Mouse (Mus musculus): Measurements from ENCODE around the gene Slc48a1. TPM values are rescaled to one million over a fixed set of nuclear protein-coding genes. Genes with fewer than 3 reads are reported as not detected.

Gene Slc48a1
- total RNA-seq, 2 experiments from 2014 or later = 33.1 to 42.3 TPM

- ATAC-seq (ENCODE audit: poor library complexity, severe bottlenecking) = peak; percentile 36
These were observed 26.6 kb upstream of the Slc48a1 start for GRCm38 (mm10) chr15:97751676-97752075.

GRCm38 (mm10) chr15:97752491-97752890 is 25.8 kb upstream of the Slc48a1 start:
- no peak for ATAC-seq (ENCODE audit: poor library complexity, severe bottlenecking)

GRCm38 (mm10) chr15:97754476-97754875 is 23.8 kb upstream of the Slc48a1 start:
- no peak for ATAC-seq (ENCODE audit: poor library complexity, severe bottlenecking)

GRCm38 (mm10) chr15:97755361-97755760 is 23.0 kb upstream of the Slc48a1 start:
- no peak for ATAC-seq (ENCODE audit: poor library complexity, severe bottlenecking)

- no peak for ATAC-seq (ENCODE audit: poor library complexity, severe bottlenecking)
These were observed 18.3 kb upstream of the Slc48a1 start for GRCm38 (mm10) chr15:97760006-97760405.

- no peak for ATAC-seq (ENCODE audit: poor library complexity, severe bottlenecking)
These were observed 17.4 kb upstream of the Slc48a1 start for GRCm38 (mm10) chr15:97760952-97761351.

GRCm38 (mm10) chr15:97761438-97761837 is 16.9 kb upstream of the Slc48a1 start:
- ATAC-seq (ENCODE audit: poor library complexity, severe bottlenecking) = no peak

- ATAC-seq (ENCODE audit: poor library complexity, severe bottlenecking) = no peak
These were observed 15.6 kb upstream of the Slc48a1 start for GRCm38 (mm10) chr15:97762733-97763132.

- no peak for ATAC-seq (ENCODE audit: poor library complexity, severe bottlenecking)
These were observed 14.9 kb upstream of the Slc48a1 start for GRCm38 (mm10) chr15:97763256-97764049.

- ATAC-seq (ENCODE audit: poor library complexity, severe bottlenecking) = no peak
These were observed 13.8 kb upstream of the Slc48a1 start for GRCm38 (mm10) chr15:97764532-97764931.

- no peak for ATAC-seq (ENCODE audit: poor library complexity, severe bottlenecking)
These were observed 13.1 kb upstream of the Slc48a1 start for GRCm38 (mm10) chr15:97765090-97765794.

GRCm38 (mm10) chr15:97766194-97766593 is 12.1 kb upstream of the Slc48a1 start:
- no peak for ATAC-seq (ENCODE audit: poor library complexity, severe bottlenecking)

- ATAC-seq (ENCODE audit: poor library complexity, severe bottlenecking) = no peak
These were observed 11.6 kb upstream of the Slc48a1 start for GRCm38 (mm10) chr15:97766594-97767279.

- peak; percentile 94 for ATAC-seq (ENCODE audit: poor library complexity, severe bottlenecking)
These were observed 10.8 kb upstream of the Slc48a1 start, which contains the start of gene Rapgef3 for GRCm38 (mm10) chr15:97767280-97768186. Rapgef3 (minus strand) TSS chr15:97767972.

- peak; percentile 61 for ATAC-seq (ENCODE audit: poor library complexity, severe bottlenecking)
These were observed 10.1 kb upstream of the Slc48a1 start for GRCm38 (mm10) chr15:97768192-97768591.

- ATAC-seq (ENCODE audit: poor library complexity, severe bottlenecking) = no peak
These were observed 8.0 kb upstream of the Slc48a1 start for GRCm38 (mm10) chr15:97770280-97770679.

- no peak for ATAC-seq (ENCODE audit: poor library complexity, severe bottlenecking)
These were observed 5.2 kb upstream of the Slc48a1 start for GRCm38 (mm10) chr15:97773108-97773507.

- no peak; the same call in 1 of the 2 replicates for ATAC-seq (ENCODE audit: poor library complexity, severe bottlenecking)
These were observed 4.4 kb upstream of the Slc48a1 start for GRCm38 (mm10) chr15:97773961-97774370.

GRCm38 (mm10) chr15:97776514-97776913 is 1.8 kb upstream of the Slc48a1 start:
- ATAC-seq (ENCODE audit: poor library complexity, severe bottlenecking) = peak; percentile 74

- no peak for ATAC-seq (ENCODE audit: poor library complexity, severe bottlenecking)
These were observed 1.4 kb upstream of the Slc48a1 start for GRCm38 (mm10) chr15:97776919-97777318.

All from megakaryocyte, adult 5-6 weeks (primary cell).